Mouse (Mus musculus) right cerebral cortex, adult 18-20 months (tissue): ENCODE data around the gene Gm21972.

Experiments
- DNase-seq: peaks from one replicate; pipeline ENCODE4 v3.0.0; 2022; ENCODE audit warnings: mixed read lengths

The Gm21972 gene

GRCm38 (mm10) chr1:86174602-86175001, 41.2 kb downstream of the Gm21972 start:
- no peak for DNase-seq

- DNase-seq: no peak
Measured at GRCm38 (mm10) chr1:86176066-86176465, 42.6 kb downstream of the Gm21972 start.

- DNase-seq: peak; percentile 83
Measured at GRCm38 (mm10) chr1:86178462-86179253, 45.2 kb downstream of the Gm21972 start.

DNA sequence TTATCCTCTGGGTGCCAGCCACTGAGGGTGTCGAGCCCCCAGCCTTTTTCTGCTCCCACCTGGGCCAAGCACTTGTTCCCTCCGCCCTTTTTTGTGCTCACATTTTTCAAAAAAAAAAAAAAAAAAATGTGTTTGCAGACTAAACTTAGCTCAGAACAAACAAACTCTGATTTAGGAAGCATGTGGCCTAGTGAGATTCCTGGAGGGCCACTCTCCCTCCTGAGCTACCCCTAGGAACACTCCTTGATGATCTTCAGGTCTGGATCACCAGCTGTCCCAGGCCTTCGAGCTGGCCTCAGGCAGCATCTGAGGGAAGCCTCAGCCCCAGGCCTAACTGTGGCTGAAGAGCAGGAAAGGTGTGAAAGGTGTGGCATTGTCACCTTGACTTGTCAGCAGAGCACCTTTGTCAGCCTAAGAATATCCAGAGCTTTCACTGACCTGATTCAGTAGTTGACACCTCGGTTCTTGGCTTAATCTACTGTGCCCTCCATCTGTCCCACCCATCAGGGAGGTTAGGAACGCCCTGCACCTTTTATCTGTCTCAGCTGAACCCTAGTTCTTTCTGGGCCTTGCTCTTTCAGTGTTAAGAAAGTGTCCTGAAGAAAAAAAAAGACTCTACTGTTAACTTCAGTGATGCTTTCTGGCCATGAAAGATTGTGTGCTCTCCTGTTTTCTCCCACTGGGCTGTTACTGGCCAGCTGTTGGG, 48.7 kb downstream of the Gm21972 start:
- no peak for DNase-seq

GRCm38 (mm10) chr1:86183577-86184263, 50.3 kb downstream of the Gm21972 start:
- no peak for DNase-seq

DNA sequence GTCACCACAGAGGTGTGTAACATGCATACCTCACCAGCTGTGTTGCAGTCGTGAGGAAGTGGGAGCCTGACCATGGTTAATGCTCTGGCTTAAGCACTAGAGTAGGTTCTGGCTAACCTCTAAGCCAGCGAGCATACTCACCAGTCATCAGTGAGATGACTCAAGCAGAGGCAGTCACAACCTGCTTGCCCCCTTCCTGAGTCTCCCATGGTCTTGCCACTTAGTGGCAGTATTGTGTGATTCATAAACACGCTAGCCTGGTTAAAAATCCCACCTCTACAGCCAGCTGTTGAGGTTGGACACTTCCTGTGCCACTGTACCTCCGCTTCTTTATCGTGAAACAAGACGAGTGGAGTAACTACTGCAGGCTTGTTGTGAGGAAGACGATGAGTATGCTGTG, 53.3 kb downstream of the Gm21972 start:
- DNase-seq: no peak

GRCm38 (mm10) chr1:86187856-86188255, 54.4 kb downstream of the Gm21972 start:
- DNase-seq: no peak

GRCm38 (mm10) chr1:86188271-86188670, 54.8 kb downstream of the Gm21972 start:
- no peak for DNase-seq

DNA sequence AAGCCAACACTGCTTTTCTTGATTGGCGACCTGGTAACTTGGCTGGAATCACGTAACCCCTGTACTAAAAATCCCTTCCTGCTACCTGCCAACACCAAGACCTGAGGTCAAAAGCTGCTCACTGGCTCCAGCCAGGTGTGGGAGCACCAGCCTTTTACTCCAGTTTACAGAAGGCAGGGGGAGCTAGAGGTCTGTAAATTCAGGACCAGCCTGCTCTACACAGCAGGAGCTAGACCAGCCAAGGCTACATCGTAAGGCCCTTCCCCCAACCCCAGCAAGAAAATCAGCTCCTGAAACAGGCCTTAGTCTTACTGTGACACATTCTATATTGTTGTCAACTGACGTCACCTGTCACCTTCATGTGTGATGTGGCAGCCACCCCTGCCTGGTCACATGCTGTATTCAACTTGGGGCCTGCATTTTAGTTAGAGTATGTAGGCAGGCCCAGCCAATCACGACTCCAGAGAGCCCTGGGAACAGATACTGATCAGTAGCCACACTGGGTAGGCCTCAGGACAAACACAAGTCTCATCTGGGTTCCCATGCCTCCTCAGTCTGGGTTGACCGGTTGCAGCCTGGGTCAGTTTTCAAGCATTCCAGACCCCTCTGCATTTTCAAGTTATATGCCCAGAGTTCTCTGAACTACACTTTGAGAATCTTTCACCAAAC, 55.7 kb downstream of the Gm21972 start:
- no peak for DNase-seq

DNA sequence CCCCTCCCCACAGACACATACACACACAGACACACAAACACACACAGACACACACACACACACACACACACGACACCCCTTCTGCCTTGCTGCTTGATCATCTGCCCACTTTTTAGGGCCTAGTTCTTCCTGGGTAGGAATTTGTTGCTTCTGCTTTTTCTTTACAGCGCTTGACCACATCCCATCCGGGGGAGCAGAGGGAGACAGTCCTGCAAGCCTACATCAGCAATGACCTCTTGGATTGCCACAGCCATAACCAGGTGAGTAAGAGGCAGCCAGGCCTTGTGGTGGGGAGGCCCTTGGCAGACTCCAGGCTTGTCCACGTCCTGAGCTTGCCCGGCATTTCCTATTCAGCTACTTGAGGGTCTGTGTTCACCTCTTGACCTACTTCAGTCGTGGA, 57.4 kb downstream of the Gm21972 start:
- DNase-seq: no peak

GRCm38 (mm10) chr1:86194044-86194443, 60.6 kb downstream of the Gm21972 start:
- DNase-seq: no peak

DNA sequence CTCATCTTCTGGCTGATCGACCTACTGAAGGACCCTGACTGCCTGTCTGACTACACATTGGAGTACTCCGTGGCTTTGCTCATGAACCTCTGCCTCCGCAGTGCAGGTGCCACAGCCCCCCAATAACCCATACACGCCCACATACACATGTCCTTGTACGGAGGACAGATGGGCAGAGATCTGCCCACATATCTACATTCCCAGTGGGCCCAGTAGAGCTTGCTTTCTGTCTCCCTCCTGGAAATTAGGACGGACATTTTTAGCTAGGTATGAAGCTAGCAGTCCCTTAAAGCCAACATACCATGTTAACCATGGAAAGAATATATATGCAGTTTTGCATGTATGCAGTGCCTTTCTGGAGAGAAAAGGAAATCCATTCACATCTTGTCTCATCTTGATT, 64.8 kb downstream of the Gm21972 start:
- DNase-seq: no peak

DNA sequence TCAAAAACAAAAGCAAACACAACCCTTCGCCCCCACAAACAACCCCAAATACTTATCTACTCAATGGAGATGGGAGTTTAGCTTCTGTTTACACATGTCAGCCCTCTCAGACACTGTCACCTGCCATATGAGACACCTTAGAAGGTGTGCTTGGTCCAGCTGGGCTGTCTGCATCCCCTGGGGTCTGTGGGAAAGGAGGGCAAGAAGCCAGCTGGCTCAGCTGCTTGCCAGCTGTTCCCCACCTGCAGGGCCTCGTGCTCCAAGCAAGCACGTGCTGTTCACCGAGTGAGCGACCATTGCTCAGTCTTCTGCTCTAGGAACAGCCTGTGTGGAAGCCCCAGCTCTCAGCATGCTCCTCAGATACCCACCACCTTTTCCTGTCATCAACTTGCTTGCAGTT, 65.6 kb downstream of the Gm21972 start:
- DNase-seq: no peak

DNA sequence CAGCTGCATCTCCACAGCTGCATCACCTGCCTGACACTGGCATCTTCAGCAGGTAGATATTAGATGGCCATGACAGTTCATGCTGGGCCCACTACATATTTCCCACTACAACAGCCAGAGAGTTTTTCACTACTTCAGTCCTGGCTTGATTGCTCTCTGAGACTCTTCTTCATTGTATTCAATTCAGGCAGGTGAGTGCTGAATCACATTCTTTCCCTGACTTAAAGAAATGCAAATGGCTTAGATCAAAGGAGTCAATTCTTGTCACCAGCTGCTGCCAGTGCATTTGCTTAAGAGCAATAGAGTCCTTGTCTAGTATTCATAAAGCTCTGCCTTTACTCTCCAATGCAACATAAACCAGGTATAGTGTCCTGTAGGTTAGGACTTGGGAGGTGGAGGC, 67.9 kb downstream of the Gm21972 start:
- no peak for DNase-seq

- DNase-seq: peak; percentile 47
Measured at GRCm38 (mm10) chr1:86202617-86203219, 69.3 kb downstream of the Gm21972 start.

DNA sequence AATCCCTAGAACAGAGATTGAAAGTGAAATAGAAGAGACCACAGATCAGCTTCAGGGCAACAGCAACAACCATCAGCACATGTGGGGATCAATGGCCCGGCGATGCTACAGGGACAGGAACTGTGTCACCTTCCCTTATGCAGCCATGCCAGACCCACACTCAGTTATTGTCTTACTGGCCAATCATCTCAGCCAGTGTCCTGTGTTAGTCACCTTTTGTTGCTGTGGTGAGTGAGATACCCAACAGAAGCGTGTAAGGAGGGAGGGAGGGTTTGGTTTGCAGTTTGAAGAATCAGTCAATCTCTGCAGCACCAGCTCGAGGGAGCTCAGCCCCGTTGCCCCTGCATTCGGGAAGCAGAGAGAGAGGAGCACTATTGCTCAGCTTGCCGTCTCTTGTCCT, 77.2 kb downstream of the Gm21972 start:
- no peak for DNase-seq

GRCm38 (mm10) chr1:86211498-86211897, 78.1 kb downstream of the Gm21972 start:
- DNase-seq: no peak
